Mouse (Mus musculus): Measurements from ENCODE around the gene Wnt16. TPM values are rescaled to one million over a fixed set of nuclear protein-coding genes. Genes with fewer than 3 reads are reported as not detected.

Gene Wnt16
- polyA plus RNA-seq, 1 experiment from 2014 or later: 0.29 TPM

- WGBS: 85% methylated on average over 13 of the region's 13 CpGs
- H3K27me3 ChIP-seq (replicated peaks; ENCODE audit: control insufficient read depth, insufficient read depth, low read length): no peaks in the 10 kb centered on the region
- no peaks in the 10 kb centered on the region for H3K9me3 ChIP-seq (ENCODE audit: control insufficient read depth, low read length)
- peaks cover 5% of the 10 kb centered on the region; the same call in 1 of the 2 replicates for H3K36me3 ChIP-seq (ENCODE audit: control insufficient read depth, insufficient read depth, low read length)
- no peak overlapping the region for H3K4me2 ChIP-seq
- H3K4me3 ChIP-seq (ENCODE audit: low read depth, low read length): no peak overlapping the region
- H3K4me1 ChIP-seq (replicated peaks; ENCODE audit: control insufficient read depth, insufficient read depth, low read length): no peaks in the 10 kb centered on the region
- DNase-seq (ENCODE audit: low spot score): no peak
- H3K27ac ChIP-seq (ENCODE audit: low read depth, low read length): no peak overlapping the region
- no peak for ATAC-seq (replicated peaks; ENCODE audit: low FRiP score)
- H3K9ac ChIP-seq (ENCODE audit: low read depth, low read length): no peak overlapping the region
Measured at GRCm38 (mm10) chr6:22330169-22330960, 42.3 kb downstream of the Wnt16 start.

DNA sequence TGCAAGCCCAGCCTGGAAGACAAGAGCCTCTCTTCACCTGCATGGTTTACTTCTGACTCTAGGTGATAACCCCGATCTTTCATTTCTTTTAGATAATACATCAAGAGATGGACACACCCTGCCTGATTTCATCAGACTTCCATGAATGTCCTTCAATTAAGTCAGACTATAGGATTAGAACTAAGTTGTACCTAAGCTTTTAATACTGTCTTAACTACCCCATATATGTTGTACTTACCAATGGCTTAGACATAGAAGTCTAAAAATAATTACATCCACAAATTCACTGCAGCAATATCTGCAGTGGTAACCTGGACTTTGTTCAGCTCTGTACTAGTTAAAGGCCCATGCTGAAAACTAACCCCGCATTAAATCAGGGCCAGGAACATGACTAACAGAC lies 44.5 kb downstream of the Wnt16 start:
- Histone ChIP-seq H3K27me3 (replicated peaks; ENCODE audit: control insufficient read depth, insufficient read depth, low read length) (no peaks in the 10 kb centered on the region), H3K4me2 (no peak overlapping the region), H3K4me3 (ENCODE audit: low read depth, low read length) (no peak overlapping the region), H3K4me1 (replicated peaks; ENCODE audit: control insufficient read depth, insufficient read depth, low read length) (no peaks in the 10 kb centered on the region), H3K36me3 (ENCODE audit: control insufficient read depth, insufficient read depth, low read length) (peaks cover 5% of the 10 kb centered on the region; the same call in 1 of the 2 replicates), H3K9me3 (ENCODE audit: control insufficient read depth, low read length) (no peaks in the 10 kb centered on the region), H3K9ac (ENCODE audit: low read depth, low read length) (no peak overlapping the region), H3K27ac (ENCODE audit: low read depth, low read length) (no peak overlapping the region)
- WGBS: 88% methylated on average over 2 of the region's 2 CpGs
- no peak for ATAC-seq (replicated peaks; ENCODE audit: low FRiP score)
- no peak for DNase-seq (ENCODE audit: low spot score)

DNA sequence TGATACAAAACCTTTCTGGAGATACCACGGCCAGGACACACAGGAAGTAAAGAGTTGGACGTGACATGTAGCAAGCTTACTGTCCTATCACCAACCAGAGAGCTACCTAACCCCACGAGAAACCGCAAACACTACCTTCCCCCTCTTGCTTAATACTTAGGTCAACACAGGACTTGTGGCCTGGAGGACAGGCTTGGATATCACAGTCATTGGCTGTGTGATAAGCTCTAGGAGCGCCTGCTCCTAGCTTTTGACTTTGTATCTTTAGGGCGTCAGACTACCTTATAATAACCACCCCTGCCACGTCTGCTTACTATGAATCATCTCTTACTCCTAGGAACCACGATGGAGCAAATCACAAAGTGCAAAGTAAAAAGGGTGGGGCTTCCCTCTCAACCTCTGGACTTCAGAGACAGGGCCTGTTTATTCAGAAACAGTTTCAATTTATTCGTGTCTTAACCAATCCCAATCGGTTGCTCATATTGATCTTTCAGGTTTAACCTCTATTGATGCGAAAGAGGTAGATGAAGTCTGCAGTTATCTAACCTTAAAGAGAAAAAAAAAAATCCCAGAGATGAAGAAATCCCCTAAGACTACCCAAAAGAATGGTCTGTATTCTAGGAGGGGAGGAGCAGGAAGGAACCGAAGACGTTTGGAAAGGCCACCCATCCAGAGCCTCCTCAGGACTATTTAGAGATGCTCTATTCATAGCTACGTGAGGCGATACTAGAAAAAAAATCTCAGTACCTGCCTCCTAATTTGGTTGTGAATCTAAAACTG lies 51.9 kb downstream of the Wnt16 start:
- Histone ChIP-seq H3K4me3 (ENCODE audit: low read depth, low read length) (no peak overlapping the region), H3K4me1 (replicated peaks; ENCODE audit: control insufficient read depth, insufficient read depth, low read length) (peaks cover 8% of the 10 kb centered on the region), H3K27me3 (replicated peaks; ENCODE audit: control insufficient read depth, insufficient read depth, low read length) (no peaks in the 10 kb centered on the region), H3K27ac (ENCODE audit: low read depth, low read length) (no peak overlapping the region), H3K9ac (ENCODE audit: low read depth, low read length) (no peak overlapping the region), H3K4me2 (no peak overlapping the region), H3K9me3 (ENCODE audit: control insufficient read depth, low read length) (no peaks in the 10 kb centered on the region), H3K36me3 (ENCODE audit: control insufficient read depth, insufficient read depth, low read length) (peaks cover 2% of the 10 kb centered on the region; the same call in 1 of the 2 replicates)
- DNase-seq (ENCODE audit: low spot score) (no peak), ATAC-seq (replicated peaks; ENCODE audit: low FRiP score) (peak; percentile 55)
- WGBS: 73% methylated on average over 15 of the region's 15 CpGs

DNA sequence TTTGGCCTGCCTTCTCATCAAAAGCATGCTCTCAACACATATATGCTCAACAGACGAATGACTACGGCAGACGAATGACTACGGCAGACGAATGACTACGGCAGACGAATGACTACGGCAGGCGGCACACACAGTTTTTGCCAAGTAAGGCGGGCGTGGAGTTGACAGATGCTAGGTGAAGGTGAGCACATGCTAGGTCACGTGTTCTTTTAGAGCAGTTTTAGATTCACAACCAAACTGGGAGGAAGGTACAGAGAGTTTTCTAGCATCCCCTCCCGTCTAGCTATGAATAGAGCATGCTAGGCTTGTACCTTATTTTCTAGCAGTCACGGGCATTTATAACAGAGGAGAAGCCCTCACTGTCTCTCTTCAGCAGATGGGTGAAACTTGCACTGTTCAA lies 52.8 kb downstream of the Wnt16 start:
- H3K9ac ChIP-seq (ENCODE audit: low read depth, low read length): no peak overlapping the region
- H3K4me3 ChIP-seq (ENCODE audit: low read depth, low read length): no peak overlapping the region
- no peak overlapping the region for H3K27ac ChIP-seq (ENCODE audit: low read depth, low read length)
- no peaks in the 10 kb centered on the region for H3K27me3 ChIP-seq (replicated peaks; ENCODE audit: control insufficient read depth, insufficient read depth, low read length)
- no peak for DNase-seq (ENCODE audit: low spot score)
- H3K4me1 ChIP-seq (replicated peaks; ENCODE audit: control insufficient read depth, insufficient read depth, low read length): peaks cover 8% of the 10 kb centered on the region
- H3K4me2 ChIP-seq: no peak overlapping the region
- H3K36me3 ChIP-seq (ENCODE audit: control insufficient read depth, insufficient read depth, low read length): peaks cover 2% of the 10 kb centered on the region; the same call in 1 of the 2 replicates
- no peaks in the 10 kb centered on the region for H3K9me3 ChIP-seq (ENCODE audit: control insufficient read depth, low read length)
- no peak for ATAC-seq (replicated peaks; ENCODE audit: low FRiP score)
- WGBS: 91% methylated on average over 14 of the region's 14 CpGs

DNA sequence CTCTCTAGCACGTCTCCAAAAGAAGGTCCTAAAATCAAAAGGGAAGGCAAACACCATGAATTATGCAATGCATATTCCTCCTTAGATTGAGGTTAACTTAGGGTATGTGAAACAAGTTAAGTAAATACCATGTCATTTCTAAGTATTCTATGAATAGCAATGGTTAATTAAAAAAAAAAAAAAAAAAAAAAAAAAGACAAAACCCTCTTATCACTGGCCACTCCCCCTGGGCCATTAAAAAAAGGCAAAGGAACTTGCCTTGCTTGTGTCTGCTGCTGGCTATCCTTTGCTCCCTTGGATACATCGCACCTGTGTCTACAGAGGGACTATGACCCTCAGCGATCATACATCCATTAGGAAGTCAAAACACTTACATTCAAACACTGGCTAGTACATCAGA lies 55.3 kb downstream of the Wnt16 start:
- H3K4me3 ChIP-seq (ENCODE audit: low read depth, low read length): no peak overlapping the region
- peaks cover 13% of the 10 kb centered on the region for H3K4me1 ChIP-seq (replicated peaks; ENCODE audit: control insufficient read depth, insufficient read depth, low read length)
- no peaks in the 10 kb centered on the region for H3K27me3 ChIP-seq (replicated peaks; ENCODE audit: control insufficient read depth, insufficient read depth, low read length)
- DNase-seq (ENCODE audit: low spot score): no peak
- H3K27ac ChIP-seq (ENCODE audit: low read depth, low read length): no peak overlapping the region
- no peak overlapping the region for H3K9ac ChIP-seq (ENCODE audit: low read depth, low read length)
- H3K9me3 ChIP-seq (ENCODE audit: control insufficient read depth, low read length): no peaks in the 10 kb centered on the region
- peaks cover 2% of the 10 kb centered on the region; the same call in 1 of the 2 replicates for H3K36me3 ChIP-seq (ENCODE audit: control insufficient read depth, insufficient read depth, low read length)
- no peak for ATAC-seq (replicated peaks; ENCODE audit: low FRiP score)
- WGBS: 86% methylated on average over 3 of the region's 3 CpGs
- H3K4me2 ChIP-seq: no peak overlapping the region

- Histone ChIP-seq H3K4me1 (replicated peaks; ENCODE audit: control insufficient read depth, insufficient read depth, low read length) (peaks cover 13% of the 10 kb centered on the region), H3K4me2 (no peak overlapping the region)
- no peak for ATAC-seq (replicated peaks; ENCODE audit: low FRiP score)
Measured at GRCm38 (mm10) chr6:22343706-22344105, 55.7 kb downstream of the Wnt16 start.

GRCm38 (mm10) chr6:22344443-22344842 lies 56.4 kb downstream of the Wnt16 start:
- 0 out of 2 replicates have a peak, but pooled peaks cover 2% of the 10 kb centered on the region for H3K36me3 ChIP-seq (ENCODE audit: control insufficient read depth, insufficient read depth, low read length)
- DNase-seq (ENCODE audit: low spot score) (no peak), ATAC-seq (replicated peaks; ENCODE audit: low FRiP score) (no peak)
- no peaks in the 10 kb centered on the region for H3K27me3 ChIP-seq (replicated peaks; ENCODE audit: control insufficient read depth, insufficient read depth, low read length)
- no peak overlapping the region; the same call in 1 of the 2 replicates for H3K4me2 ChIP-seq
- H3K4me1 ChIP-seq (replicated peaks; ENCODE audit: control insufficient read depth, insufficient read depth, low read length): peaks cover 13% of the 10 kb centered on the region
- WGBS: 65% methylated on average over 6 of the region's 6 CpGs
- H3K9ac ChIP-seq (ENCODE audit: low read depth, low read length): no peak overlapping the region
- no peak overlapping the region for H3K4me3 ChIP-seq (ENCODE audit: low read depth, low read length)
- H3K9me3 ChIP-seq (ENCODE audit: control insufficient read depth, low read length): no peaks in the 10 kb centered on the region
- H3K27ac ChIP-seq (ENCODE audit: low read depth, low read length): no peak overlapping the region

More at GRCm38 (mm10) chr6:22343706-22344105, 55.7 kb downstream of the Wnt16 start:
- no peak overlapping the region for H3K4me3 ChIP-seq (ENCODE audit: low read depth, low read length)
- peaks cover 2% of the 10 kb centered on the region; the same call in 1 of the 2 replicates for H3K36me3 ChIP-seq (ENCODE audit: control insufficient read depth, insufficient read depth, low read length)
- H3K9me3 ChIP-seq (ENCODE audit: control insufficient read depth, low read length): no peaks in the 10 kb centered on the region
- DNase-seq (ENCODE audit: low spot score): no peak
- 85% methylated on average over 6 of the region's 6 CpGs for WGBS
- H3K9ac ChIP-seq (ENCODE audit: low read depth, low read length): no peak overlapping the region
- H3K27me3 ChIP-seq (replicated peaks; ENCODE audit: control insufficient read depth, insufficient read depth, low read length): no peaks in the 10 kb centered on the region
- no peak overlapping the region for H3K27ac ChIP-seq (ENCODE audit: low read depth, low read length)

- Histone ChIP-seq H3K9ac (ENCODE audit: low read depth, low read length) (no peak overlapping the region), H3K4me2 (no peak overlapping the region), H3K9me3 (ENCODE audit: control insufficient read depth, low read length) (no peaks in the 10 kb centered on the region), H3K27ac (ENCODE audit: low read depth, low read length) (no peak overlapping the region), H3K4me1 (replicated peaks; ENCODE audit: control insufficient read depth, insufficient read depth, low read length) (peaks cover 26% of the 10 kb centered on the region), H3K4me3 (ENCODE audit: low read depth, low read length) (no peak overlapping the region), H3K27me3 (replicated peaks; ENCODE audit: control insufficient read depth, insufficient read depth, low read length) (no peaks in the 10 kb centered on the region), H3K36me3 (ENCODE audit: control insufficient read depth, insufficient read depth, low read length) (no peaks in the 10 kb centered on the region)
- DNase-seq (ENCODE audit: low spot score): no peak
- ATAC-seq (replicated peaks; ENCODE audit: low FRiP score): no peak
- WGBS: 67% methylated on average over 8 of the region's 8 CpGs
Measured at GRCm38 (mm10) chr6:22347132-22347902, 59.3 kb downstream of the Wnt16 start.
